Mouse (Mus musculus): ENCODE measurements around the gene Nfs1.
"Not testable (repeated sequence)": the region's sequence is repeated elsewhere in the genome, so short reads cannot be mapped to it uniquely, and the experiment has no call there.

Nfs1 gene

DNA sequence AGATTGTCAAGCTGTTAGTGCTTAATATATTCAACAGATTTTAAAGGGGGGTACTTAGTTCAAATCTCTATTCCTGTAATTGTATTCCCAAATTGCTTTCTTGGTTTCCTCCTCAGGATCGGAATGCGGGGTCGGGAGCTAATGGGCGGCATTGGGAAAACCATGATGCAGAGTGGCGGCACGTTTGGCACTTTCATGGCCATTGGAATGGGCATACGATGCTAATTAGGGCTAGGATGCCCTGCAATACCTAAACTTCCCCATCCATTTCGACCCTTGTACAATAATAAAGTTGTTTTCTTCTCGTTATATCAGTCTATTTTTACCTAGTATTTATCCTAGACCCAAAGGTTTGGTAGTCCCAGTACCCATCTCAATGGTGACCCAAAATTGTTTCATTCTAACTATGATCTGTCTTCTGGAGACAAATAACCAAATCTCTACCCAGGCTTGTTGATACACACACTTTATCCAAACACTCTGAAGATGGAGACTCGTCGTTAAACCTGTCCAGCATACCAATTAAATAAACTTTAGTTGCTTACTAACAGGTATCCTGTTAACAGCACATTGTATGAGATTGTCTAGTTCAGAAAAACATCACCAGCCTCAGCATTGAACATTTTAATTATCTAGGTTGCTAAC is 1.6 kb upstream of the Nfs1 start:
- DNase-seq (ENCODE audit: low spot score in 2 of 2), result no peak

DNA sequence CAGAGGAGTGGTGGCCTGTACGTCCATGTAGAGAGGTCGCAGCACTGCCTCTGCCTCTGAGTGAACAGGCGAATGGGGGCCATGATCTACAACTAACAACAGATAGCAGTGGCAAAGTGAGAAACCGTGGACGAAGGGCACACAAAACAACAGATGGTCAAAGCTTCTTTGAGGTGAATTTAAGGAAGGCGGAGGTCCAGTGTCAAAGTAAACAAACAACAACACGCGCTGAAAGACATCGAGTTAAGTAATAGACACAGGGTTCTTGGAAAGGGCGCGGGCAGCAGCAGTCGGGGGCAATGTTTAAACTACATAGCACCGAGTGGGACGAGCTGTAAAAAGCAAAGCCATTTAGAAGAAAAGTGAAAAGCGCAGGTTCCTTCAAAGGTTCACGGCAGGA is 619 bp downstream of the Nfs1 start:
- DNase-seq (ENCODE audit: low spot score in 2 of 2), result peak in 1 of 2 experiments; percentile 4

DNA sequence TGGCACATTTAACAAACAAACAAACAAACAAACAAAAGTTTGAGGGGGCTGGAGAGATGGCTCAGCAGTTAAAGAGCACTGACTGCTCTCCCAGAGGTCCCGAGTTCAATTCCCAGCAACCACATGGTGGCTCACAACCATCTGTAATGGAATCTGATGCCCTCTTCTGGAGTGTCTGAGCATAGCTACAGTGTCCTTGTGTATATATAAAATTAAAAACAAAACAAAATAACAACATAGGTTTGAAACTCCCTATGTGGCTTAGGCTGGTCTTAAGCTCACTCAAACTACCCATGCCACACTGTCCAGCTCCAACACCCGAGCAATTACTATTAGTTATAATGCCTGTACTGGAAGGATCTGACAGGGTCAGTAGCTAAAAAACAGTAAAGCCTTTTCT is 1.2 kb downstream of the Nfs1 start:
- DNase-seq (ENCODE audit: low spot score in 2 of 2), result no peak

DNA sequence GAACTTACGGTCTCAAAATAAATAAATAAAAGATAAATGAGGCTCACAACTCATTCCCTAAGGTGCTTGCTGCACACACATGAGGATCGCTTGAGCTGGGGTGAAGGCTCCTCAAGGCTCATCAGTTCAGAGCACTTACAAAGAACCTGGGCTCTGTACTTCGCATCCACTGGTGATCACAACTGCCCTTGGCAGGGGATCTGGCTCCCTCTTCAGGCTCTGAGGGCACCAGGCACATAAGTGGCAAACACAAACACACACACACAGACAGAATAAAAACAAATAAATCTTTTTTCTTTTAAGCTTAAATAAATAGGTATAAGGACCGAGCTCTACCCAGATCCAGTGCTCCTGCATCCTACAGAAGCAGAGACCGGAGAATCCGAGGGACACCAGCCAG is 8.3 kb downstream of the Nfs1 start:
- no peak for DNase-seq (ENCODE audit: low spot score in 2 of 2)

DNA sequence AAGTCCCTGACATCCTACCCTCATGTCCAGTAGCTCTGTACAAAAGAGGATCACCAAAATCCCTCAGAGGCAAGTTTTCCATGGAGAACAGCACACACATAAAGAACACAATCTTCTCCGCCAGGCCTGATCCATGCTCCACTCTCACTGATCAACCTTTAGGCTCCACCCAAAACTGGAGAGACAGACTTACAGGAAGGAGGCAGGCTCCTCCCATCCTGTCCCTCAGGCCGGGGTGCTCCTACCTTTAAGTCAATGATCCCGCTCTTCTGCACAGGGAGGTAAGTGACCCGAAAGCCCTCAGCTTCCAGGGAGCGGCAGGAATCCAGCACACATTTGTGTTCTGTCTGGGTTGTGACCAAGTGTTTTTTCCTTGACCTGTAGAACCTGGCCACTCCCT is 9.8 kb downstream of the Nfs1 start:
- no peak for DNase-seq (ENCODE audit: low spot score in 2 of 2)

DNA sequence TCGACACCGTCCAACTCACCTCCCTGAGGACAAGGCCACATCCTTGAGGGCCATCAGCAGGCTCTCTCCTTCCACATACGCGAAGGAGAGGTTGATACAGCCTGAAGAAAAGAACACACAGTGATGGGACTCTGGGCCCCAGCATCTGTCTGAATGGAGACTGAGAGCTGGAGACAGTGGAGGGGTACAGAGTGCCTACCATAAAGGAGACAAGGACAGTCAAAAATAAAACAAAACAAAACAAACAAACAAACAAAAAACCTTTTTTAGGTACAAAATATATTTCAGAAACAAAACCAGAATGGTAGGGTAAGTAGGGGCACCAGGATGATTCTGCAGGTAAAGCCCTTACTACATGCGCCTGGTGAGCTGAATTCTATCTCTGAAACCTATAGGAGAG is 17.0 kb downstream of the Nfs1 start, which contains the start of gene Gm28036:
Gm28036 (minus strand) TSS at position 101 of the 400 bp plus-strand sequence.
- DNase-seq (ENCODE audit: low spot score in 2 of 2), result no peak

DNA sequence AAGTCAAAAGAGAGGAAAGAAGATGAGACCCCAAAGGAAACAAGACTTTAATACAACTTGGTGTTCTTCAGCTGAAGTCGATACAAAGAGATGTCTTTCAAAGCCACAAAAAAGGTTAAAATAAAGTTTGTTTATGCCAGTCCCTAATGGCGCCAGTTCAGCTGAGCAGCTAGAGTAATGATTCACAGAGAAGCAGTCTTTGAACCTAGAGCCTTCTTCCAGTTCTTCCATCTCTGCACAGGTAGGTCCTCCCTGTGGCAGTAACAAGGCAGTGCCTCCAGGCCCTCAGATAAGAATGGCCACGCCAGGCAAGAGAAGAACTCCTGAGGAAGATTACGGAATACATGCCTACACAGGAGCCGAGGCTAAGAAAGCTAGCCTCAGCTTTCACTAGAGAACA is 20.3 kb downstream of the Nfs1 start:
- no peak for DNase-seq (ENCODE audit: low spot score in 2 of 2)

DNA sequence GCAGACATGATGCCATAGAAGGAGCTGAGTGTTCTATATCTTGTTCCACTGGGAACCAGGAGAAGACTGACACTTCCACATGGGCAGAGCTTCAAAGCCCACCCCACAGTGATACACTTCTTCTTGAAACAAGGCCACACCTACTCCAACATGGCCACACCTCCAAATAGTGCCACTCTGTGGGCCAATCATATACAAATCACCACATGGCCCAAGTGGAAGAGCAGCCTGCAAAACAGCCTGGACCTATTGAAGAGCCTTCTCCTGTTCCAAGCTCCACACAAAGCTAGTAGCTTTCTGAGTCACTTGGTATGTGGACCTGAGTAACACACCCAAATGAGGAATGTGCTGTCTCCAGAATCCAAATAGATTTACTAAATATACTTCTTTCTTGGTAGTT is 24.4 kb downstream of the Nfs1 start:
- DNase-seq (ENCODE audit: low spot score in 2 of 2), result no peak

DNA sequence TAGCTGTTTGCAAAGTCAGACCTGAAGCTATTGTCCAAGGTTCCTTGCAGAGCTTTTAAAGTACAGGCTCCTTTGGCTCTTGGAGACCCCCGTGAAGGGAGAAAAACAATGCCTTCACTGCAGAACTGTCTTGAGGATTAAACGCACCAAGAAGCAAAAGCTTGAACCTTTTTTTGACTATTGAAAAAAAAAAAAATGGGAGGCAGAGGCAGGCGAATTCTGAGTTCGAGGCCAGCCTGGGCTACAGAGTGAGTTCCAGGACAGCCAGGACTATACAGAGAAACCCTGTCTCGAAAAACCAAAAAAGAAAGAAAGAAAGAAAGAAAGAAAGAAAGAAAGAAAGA is 31.9 kb downstream of the Nfs1 start:
- DNase-seq (ENCODE audit: low spot score in 2 of 2), result not testable (repeated sequence)

DNA sequence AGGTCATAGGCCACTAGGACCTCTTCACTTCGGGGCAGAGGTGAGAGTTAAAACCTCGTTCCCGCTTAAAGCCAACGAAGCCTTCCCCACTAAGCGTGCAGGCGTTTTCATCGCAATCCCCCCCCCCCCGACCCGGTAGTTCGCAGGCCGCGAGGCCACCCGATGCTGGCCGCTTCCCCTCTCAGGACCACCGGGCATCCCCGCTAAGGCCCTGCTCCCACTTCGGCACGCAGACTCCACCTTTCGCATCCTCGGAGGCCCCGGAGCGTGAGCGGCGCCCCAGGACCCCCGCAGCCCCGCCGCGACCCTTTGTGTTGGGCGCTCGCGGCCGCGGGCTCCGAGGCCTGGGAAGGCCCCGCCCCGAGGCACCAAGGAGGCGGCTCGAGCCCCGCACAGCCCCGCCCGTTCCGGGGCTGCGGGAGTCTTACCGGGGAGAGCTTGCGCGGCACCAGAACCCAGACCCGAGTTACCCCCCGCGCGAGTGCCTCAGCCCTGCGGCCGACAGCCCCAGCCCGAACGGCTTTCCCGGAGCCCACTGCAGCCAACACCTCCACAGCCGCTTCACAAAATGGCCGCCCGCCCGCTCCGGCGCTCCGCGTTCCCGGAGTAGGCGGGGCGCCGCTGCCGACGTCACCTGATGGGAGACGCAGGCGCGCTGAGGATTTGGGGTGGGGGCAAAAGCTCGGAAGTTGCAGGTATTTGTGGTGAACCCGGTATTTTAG is 32.5 kb downstream of the Nfs1 start, which contains the start of the genes Cpne1 and Rbm12:
Cpne1 (minus strand) TSS at position 608 of the 722 bp plus-strand sequence.
Rbm12 (minus strand) TSS at position 621 of the 722 bp plus-strand sequence.
- DNase-seq (ENCODE audit: low spot score in 2 of 2), result peak; percentile 90 to 92

DNA sequence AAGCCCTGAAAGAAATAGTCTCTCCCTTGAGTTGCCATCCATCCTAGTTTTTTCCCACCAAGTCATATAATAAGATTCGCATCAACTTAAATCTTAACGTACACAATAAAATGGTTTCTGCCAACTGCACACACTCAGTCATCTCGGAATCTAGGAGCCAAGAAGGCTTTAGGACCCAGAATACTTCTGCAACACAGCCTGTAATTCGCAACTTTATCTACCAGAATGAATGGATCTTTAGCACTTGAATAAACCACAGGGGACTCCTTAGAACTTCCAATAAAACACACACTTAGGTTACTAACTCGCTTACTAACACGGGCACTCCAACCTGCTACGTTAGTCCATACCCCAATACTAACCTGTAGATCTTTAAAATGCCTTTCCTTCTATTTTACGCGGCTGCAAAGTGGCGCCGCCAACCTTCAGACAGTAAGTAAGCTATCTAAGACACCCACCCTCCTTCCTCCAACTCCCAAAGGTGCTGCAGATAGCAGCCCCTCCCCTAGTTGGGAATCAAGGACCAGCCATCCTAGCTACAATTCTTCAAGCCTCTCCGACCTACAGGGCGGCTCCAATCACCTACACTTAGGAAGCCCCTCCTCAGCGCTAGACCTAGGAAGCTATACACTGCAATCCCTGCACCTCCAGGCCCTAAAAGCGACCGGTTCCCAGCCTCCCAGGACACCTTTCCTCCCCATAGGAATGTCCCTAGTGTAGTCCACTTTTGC is 33.2 kb downstream of the Nfs1 start:
- DNase-seq (ENCODE audit: low spot score in 2 of 2), result peak; percentile 29 to 32

DNA sequence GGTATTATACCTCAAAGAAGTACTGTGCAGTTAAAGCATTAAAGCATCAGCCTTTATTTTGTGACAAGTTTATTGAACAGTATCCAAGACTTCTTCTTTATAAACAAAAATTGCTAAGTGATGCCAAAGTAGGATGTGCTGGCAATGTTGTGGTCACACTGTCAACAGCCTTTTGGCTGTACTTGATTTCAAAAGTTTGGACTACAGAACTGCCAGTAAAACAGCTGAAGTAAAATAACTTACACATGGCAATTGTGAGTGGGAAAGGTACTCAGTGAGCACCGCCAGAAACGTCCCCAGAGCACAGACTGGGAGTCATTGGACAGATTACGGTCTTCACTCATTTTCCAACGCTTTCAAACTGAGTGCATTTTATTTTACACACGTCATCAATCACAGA is 52.1 kb downstream of the Nfs1 start:
- no peak for DNase-seq (ENCODE audit: low spot score in 2 of 2)

DNA sequence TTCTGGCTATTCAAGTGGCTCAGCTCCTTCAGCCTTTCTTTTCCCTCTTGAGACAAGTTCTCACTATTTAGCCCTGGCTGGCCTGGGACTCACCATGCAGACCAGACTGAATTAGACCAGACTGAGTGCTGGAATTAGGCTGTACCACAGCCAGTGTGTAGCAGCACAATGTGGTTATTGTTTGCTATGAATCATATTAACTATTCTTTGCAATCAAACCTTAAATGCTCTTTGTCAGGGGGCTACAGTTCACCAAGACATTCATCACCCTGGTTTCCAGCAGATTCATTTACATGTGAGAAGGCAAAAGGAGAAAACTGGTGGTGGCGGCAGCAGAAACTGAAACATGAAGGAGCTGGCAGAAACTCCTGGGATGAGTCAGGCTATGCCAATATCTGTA is 54.2 kb downstream of the Nfs1 start:
- DNase-seq (ENCODE audit: low spot score in 2 of 2), result peak in 1 of 2 experiments; percentile 44

DNA sequence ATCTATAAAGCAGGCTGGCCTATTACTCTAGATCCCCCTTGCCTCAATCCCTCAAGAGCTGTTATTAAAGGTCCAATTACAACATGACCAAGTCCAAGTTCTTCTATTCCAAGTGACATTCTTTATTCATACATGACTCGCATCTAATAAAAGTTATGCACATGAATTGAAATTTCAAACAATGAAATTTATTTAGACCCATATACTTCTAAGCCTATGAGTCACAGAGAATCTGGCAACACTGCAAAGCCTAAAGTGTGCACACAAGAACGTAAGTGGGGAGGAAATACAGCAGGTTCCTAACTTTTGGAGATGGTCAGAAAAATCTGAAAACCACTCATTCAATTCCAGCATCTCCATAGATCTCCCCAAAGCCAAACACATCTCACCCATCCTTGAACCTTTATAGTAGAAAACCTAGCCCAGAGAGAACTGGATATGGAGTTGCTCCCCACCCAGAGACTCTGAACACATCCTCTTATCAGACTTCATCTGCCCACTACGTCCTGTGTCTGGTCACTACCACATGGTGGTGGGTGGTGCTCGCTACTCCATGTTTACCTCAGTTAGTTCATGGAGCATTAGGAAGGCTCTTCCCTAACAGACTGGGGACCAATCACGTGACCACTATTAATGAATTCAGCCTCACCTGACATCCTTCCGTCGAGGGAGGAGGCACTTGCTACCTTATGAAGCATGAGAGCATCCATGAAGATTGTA is 56.4 kb downstream of the Nfs1 start:
- DNase-seq (ENCODE audit: low spot score in 2 of 2), result no peak

DNA sequence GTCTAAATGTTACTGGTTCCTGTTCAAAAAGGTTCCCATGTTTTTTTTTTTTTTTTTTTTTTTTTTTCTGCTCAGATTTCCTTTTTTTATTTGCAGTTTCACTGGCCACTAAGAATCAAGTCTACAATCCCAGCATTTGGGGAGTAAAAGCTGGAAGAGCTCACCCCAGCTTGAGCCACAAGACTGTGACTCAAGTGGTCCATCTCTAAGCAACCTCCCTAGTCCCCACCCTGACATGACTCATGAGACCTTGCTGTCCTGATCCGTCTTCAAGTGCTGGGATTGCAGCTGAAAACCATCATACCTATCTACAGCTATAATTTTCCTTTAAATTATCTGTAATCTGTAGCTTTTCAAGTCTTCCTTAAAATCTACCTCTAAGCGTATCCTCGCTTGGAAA is 59.4 kb downstream of the Nfs1 start:
- DNase-seq (ENCODE audit: low spot score in 2 of 2), result no peak

DNA sequence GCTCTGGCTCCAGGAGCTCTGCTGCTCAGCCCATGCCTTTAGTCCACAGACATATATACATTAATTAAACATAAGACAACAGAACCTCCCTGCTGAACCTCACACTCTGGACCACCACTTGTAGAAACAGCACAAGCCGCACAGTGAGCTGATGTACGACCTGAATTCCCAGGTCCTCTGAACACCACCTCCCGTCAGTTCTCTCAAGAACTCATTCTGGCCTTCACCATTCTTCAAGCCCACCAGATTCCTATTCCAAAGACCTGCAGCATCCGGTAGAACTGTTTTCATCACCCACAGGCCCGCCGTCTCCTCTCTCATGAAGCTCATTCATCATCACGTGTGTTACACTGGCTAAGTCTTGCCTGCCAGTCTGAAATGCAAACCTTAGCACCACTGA is 63.6 kb downstream of the Nfs1 start:
- no peak for DNase-seq (ENCODE audit: low spot score in 2 of 2)

DNA sequence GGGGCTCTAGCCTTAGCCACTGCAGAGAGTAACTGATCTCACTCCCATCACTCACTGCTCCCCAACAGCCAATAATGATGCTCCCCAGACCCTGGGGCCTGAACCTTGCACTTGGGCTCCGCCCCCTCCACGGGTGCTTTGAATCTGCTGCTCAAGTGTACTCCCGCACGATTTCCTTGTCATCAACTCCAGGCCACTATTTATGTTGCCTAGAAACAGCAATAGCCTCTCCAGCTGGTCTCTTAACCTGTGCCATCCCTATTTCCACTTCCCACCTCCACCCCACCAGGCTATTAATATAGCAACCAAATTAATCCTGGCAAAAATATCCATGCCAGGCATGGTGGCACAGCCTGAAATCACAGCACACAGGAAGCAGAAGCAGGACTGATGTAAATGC is 64.3 kb downstream of the Nfs1 start:
- DNase-seq (ENCODE audit: low spot score in 2 of 2), result no peak

DNA sequence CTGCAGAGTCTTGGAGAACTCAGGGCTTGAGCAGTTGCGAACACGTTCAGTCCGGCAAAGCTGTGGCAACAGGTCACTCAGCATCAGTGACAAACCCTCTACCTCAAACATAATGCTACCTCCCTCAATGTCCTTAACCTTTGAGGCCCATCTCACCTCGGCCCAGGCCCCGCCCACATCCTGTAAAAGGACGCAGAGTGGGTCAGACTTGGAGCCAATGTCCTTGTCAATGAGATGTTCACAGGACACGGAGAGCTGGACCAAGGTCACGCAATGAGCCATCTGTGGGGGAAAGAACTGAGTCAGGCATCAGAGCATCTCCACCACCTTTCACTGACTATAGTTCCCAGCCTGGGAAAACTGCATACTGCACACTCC is 64.8 kb downstream of the Nfs1 start:
- DNase-seq (ENCODE audit: low spot score in 2 of 2), result no peak

DNA sequence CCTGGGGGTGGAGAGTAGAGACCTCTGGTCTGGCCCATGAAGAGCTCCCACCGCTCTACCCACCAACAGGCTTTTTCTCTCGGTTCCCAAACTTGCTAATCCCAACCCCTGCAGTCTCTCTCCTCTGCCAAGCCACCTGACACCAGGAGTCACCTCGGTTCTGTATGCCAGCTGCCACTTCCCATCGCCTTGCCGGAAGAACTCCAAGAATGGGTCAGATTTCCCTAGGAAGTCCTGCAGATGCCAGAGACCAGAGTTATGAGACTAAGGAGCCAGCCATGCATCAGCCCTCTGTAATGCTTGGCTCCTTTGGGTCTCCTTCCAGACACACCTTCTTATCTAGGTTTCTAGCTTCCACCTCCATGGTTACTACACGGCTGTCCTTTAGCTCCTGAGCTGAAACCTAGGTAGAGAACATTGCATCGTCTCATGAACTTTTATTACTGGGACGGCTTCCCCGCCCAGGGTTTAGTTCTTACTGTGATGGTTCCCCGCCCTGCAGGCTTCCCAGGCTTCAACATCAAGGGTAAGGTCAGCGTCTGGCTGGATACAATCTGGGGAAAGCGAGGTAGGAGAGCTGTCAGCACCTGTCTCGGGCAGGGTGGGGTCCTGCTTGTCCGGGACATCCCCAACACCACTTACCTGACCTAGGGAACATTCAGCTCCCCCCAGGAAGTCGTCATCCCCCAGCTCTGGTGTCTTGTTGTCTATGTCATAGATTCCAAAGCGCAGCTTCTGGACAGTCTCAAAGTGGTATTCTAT is 65.4 kb downstream of the Nfs1 start:
- no peak for DNase-seq (ENCODE audit: low spot score in 2 of 2)

DNA sequence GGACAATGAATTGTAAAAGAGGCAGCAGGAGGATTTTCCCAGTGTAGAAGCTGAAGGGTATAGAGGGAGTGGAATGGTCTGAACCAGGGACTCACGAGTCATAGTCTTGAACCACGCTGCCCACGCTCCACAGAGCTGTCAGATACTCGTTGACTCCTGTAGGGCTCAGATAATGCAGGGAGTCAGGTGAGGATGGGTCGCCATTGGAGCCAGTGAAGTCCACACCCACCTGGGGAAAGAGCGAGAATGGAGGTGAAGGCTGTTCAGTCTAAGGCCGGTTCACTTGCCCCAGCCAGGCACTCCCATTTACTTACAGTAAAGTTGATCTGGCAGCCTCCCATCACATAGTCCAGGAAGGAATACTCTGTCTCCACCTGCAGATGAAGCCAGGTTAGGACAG is 66.5 kb downstream of the Nfs1 start:
- DNase-seq (ENCODE audit: low spot score in 2 of 2), result no peak

DNA sequence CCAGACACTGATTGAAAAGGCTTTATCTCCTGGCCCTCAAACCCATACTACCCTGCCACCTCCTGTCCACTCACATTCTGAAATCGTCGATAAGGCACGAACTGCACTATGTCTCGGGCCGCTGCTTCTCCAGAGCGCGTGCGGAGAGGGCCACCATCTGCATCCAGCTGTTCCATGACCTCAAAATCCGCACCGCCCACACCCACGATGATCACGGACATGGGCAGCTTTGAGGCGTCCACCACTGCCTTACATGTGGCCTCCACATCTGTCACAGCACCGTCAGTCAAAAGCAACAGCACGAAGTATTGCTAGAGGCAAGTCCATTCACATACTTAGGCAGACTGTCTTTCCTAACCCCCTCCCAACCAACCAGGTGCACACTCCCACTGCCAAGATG is 70.3 kb downstream of the Nfs1 start:
- no peak for DNase-seq (ENCODE audit: low spot score in 2 of 2)
